Mouse (Mus musculus): ENCODE data around the gene Atxn7l1. TPM values are rescaled to one million over a fixed set of nuclear protein-coding genes. Genes with fewer than 3 reads are reported as not detected.

Atxn7l1 gene
- polyA plus RNA-seq, 1 experiment, result 47.8 TPM

GRCm38 (mm10) chr12:33334511-33334910, 187.0 kb downstream of the Atxn7l1 start:
- WGBS, result 46% methylated on average over 2 of the region's 2 CpGs
- no peak for DNase-seq
- 0 out of 2 replicates have a peak, but pooled peaks cover 5% of the 10 kb centered on the region for H3K4me1 ChIP-seq (ENCODE audit: control insufficient read depth, insufficient read depth, low read length)
- TF ChIP-seq POLR2A (IDR thresholded peaks at IDR 0.05; ENCODE audit: borderline replicate concordance, extremely low read depth, low read depth, low read length) (no peak), CTCF (IDR thresholded peaks at IDR 0.05; ENCODE audit: insufficient read depth, low read length) (no peak)
- no peak overlapping the region for H3K4me3 ChIP-seq (replicated peaks; ENCODE audit: extremely low read depth, low read depth, low read length)

GRCm38 (mm10) chr12:33334951-33335350, 187.5 kb downstream of the Atxn7l1 start:
- Histone ChIP-seq H3K4me1 (ENCODE audit: control insufficient read depth, insufficient read depth, low read length) (0 out of 2 replicates have a peak, but pooled peaks cover 5% of the 10 kb centered on the region), H3K4me3 (replicated peaks; ENCODE audit: extremely low read depth, low read depth, low read length) (no peak overlapping the region)
- no peak for DNase-seq
- 77% methylated on average over 5 of the region's 5 CpGs for WGBS
- no peak for TF ChIP-seq CTCF (IDR thresholded peaks at IDR 0.05; ENCODE audit: insufficient read depth, low read length)
- TF ChIP-seq POLR2A (IDR thresholded peaks at IDR 0.05; ENCODE audit: borderline replicate concordance, extremely low read depth, low read depth, low read length), result no peak

- TF ChIP-seq CTCF (IDR thresholded peaks at IDR 0.05; ENCODE audit: insufficient read depth, low read length) (no peak), POLR2A (IDR thresholded peaks at IDR 0.05; ENCODE audit: borderline replicate concordance, extremely low read depth, low read depth, low read length) (no peak)
- 0 out of 2 replicates have a peak, but pooled peaks cover 3% of the 10 kb centered on the region for H3K4me1 ChIP-seq (ENCODE audit: control insufficient read depth, insufficient read depth, low read length)
- no peak overlapping the region for H3K4me3 ChIP-seq (replicated peaks; ENCODE audit: extremely low read depth, low read depth, low read length)
- DNase-seq, result no peak
- 78% methylated on average over 4 of the region's 4 CpGs for WGBS
Measured at GRCm38 (mm10) chr12:33335410-33335809, 187.9 kb downstream of the Atxn7l1 start.

DNA sequence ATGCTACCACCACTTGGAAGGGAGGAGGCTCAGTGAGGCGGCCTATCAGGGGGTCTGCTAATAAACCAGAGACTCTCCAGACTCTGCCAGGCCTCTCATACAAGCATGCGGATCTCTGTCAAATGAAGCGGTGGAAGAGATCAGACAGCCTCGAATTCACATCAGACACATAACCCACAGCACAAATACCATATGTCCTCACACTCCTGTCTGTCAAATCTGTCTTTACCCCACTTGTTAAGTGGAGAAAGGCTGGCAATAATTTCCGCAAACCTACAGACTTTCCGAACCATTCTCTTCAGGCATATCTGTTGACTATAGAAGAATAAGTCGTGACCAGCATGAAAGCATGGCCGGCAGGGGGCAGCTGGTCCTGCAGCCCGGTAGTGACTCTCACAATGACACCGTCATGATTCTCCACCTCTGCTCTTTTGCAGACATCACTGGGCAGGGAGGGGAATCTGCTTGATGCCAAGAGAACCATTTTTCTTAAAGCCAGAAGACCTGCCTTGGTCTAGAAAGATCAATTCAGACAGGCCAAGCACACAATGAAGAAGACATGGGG, 189.2 kb downstream of the Atxn7l1 start:
- WGBS, result 79% methylated on average over 10 of the region's 10 CpGs
- no peak overlapping the region for H3K4me3 ChIP-seq (replicated peaks; ENCODE audit: extremely low read depth, low read depth, low read length)
- no peak for DNase-seq
- 0 out of 2 replicates have a peak, but pooled peaks cover 2% of the 10 kb centered on the region for H3K4me1 ChIP-seq (ENCODE audit: control insufficient read depth, insufficient read depth, low read length)
- TF ChIP-seq POLR2A (IDR thresholded peaks at IDR 0.05; ENCODE audit: borderline replicate concordance, extremely low read depth, low read depth, low read length), result no peak
- TF ChIP-seq CTCF (IDR thresholded peaks at IDR 0.05; ENCODE audit: insufficient read depth, low read length), result no peak

DNA sequence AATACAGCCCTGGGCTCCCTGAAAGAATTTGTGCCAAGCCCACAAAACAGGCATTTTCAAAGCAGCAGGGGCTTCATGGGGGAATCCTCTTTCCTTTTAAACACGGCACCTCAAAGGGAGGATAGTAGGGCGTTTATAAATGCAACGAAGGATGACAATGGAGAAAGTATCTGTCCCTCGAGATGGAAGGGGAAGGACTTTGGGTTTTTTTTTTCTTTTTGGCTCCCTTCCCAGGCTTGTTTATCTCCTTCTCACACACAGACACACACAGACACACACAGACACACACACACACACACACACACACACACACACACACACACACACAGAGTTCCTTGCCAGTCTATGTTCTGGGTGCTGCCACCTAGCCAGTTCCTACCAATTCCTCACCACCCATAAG, 189.8 kb downstream of the Atxn7l1 start:
- no peak for DNase-seq
- 41% methylated on average over 4 of the region's 4 CpGs for WGBS
- no peak overlapping the region for H3K4me3 ChIP-seq (replicated peaks; ENCODE audit: extremely low read depth, low read depth, low read length)
- TF ChIP-seq POLR2A (IDR thresholded peaks at IDR 0.05; ENCODE audit: borderline replicate concordance, extremely low read depth, low read depth, low read length), result no peak
- no peak for TF ChIP-seq CTCF (IDR thresholded peaks at IDR 0.05; ENCODE audit: insufficient read depth, low read length)
- H3K4me1 ChIP-seq (ENCODE audit: control insufficient read depth, insufficient read depth, low read length), result 0 out of 2 replicates have a peak, but pooled peaks cover 2% of the 10 kb centered on the region

DNA sequence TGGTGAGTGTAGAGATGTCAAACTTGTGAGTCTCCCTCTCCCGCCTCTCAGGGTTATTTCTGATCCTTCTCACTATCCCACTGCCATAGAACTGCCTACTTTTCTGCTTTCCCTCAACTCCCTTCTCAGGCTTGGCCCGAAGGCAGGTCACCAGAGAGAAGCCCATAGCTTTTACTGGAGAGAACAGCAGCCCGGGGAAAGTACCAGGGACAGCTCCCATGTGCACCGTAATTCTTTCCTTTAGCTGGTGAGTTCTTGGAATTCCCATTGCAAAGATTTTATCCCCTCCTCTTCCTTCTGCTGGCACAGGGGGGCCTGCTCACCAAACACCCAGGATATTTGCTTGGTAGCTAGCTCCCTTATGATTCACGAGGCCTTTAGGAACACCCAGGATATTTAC, 190.7 kb downstream of the Atxn7l1 start:
- TF ChIP-seq POLR2A (IDR thresholded peaks at IDR 0.05; ENCODE audit: borderline replicate concordance, extremely low read depth, low read depth, low read length), result no peak
- TF ChIP-seq CTCF (IDR thresholded peaks at IDR 0.05; ENCODE audit: insufficient read depth, low read length), result no peak
- no peak for DNase-seq
- Histone ChIP-seq H3K4me1 (ENCODE audit: control insufficient read depth, insufficient read depth, low read length) (0 out of 2 replicates have a peak, but pooled peaks cover 2% of the 10 kb centered on the region), H3K4me3 (replicated peaks; ENCODE audit: extremely low read depth, low read depth, low read length) (no peak overlapping the region)
- 49% methylated on average over 5 of the region's 5 CpGs for WGBS

DNA sequence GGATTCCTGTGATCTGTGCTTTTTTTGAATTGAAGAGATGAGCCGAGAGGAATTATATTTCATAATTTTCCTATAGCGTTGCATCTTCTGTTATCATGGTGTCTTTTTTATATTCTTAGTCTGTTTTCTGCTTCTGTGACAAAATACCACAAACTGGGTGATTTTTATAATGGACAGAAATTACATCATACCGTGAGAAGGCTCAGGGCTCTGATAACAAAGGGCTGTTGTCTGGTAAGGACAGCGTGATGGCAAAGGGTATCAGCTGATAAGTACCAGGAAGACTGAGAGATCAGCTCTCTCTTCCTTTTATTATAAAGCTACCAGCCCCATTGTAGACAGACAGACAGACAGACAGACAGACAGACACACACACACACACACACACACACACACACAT, 192.3 kb downstream of the Atxn7l1 start:
- no peak for DNase-seq
- H3K4me3 ChIP-seq (replicated peaks; ENCODE audit: extremely low read depth, low read depth, low read length), result no peak overlapping the region
- TF ChIP-seq POLR2A (IDR thresholded peaks at IDR 0.05; ENCODE audit: borderline replicate concordance, extremely low read depth, low read depth, low read length) (no peak), CTCF (IDR thresholded peaks at IDR 0.05; ENCODE audit: insufficient read depth, low read length) (no peak)
- 83% methylated on average over 4 of the region's 4 CpGs for WGBS
- no peaks in the 10 kb centered on the region for H3K4me1 ChIP-seq (ENCODE audit: control insufficient read depth, insufficient read depth, low read length)

- WGBS, result 83% methylated on average over 6 of the region's 6 CpGs
- TF ChIP-seq POLR2A (IDR thresholded peaks at IDR 0.05; ENCODE audit: borderline replicate concordance, extremely low read depth, low read depth, low read length), result no peak
- no peak for TF ChIP-seq CTCF (IDR thresholded peaks at IDR 0.05; ENCODE audit: insufficient read depth, low read length)
- H3K4me3 ChIP-seq (replicated peaks; ENCODE audit: extremely low read depth, low read depth, low read length), result no peak overlapping the region
- DNase-seq, result no peak
- no peaks in the 10 kb centered on the region for H3K4me1 ChIP-seq (ENCODE audit: control insufficient read depth, insufficient read depth, low read length)
Measured at GRCm38 (mm10) chr12:33340698-33341097, 193.2 kb downstream of the Atxn7l1 start.

DNA sequence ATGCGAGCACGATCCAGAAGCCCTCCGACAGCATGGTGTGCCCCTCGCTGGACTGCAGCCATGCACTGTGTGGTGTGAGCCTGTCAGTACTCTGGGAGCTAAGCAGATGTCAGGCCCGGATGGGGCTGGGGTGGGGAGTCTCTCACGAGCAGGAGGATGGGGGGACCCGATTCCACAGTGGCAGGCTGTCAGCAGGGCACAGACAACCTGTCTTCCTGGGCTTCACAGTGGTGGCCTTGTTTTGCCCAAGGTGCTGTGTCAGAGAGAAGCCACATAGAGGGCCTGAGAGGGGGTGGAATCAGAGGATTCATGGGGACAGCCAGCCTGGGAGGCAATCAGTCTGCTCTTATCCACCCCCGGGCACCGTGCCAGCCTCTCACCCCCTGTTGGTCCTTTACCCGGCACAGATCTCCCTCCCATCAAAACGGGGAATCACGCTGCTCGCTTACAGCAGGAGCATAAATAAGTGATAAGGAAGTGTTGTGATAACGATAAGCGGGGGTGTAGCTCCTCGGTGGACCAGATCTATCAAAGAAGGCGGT, 193.9 kb downstream of the Atxn7l1 start:
- no peaks in the 10 kb centered on the region for H3K4me1 ChIP-seq (ENCODE audit: control insufficient read depth, insufficient read depth, low read length)
- no peak overlapping the region for H3K4me3 ChIP-seq (replicated peaks; ENCODE audit: extremely low read depth, low read depth, low read length)
- 58% methylated on average over 17 of the region's 17 CpGs for WGBS
- no peak for DNase-seq
- no peak for TF ChIP-seq CTCF (IDR thresholded peaks at IDR 0.05; ENCODE audit: insufficient read depth, low read length)
- TF ChIP-seq POLR2A (IDR thresholded peaks at IDR 0.05; ENCODE audit: borderline replicate concordance, extremely low read depth, low read depth, low read length), result no peak

Data from lung, adult 2 months (tissue).